Mouse (Mus musculus) heart, adult 18-20 months (tissue): Measurements from ENCODE around the gene Olfr801. TPM values are rescaled to one million over a fixed set of nuclear protein-coding genes. Genes with fewer than 3 reads are reported as not detected.

Source experiments
- DNase-seq, 2 experiments: peaks; one replicate each; pipeline ENCODE4 v3.0.0; 2021 to 2022; ENCODE audit warnings: mixed read lengths in 1 of 2
- long read RNA-seq, 2 experiments: library from polyadenylated mRNA; stranded (forward); transcript quantifications; one replicate each; pipeline ENCODE4 v2.0.0; 2021
- total RNA-seq, 2 experiments: library from RNA; stranded (reverse); gene quantifications; 2 replicates each; pipeline ENCODE4 v1.2.3; 2021

The Olfr801 gene
- not detected for total RNA-seq
- long read RNA-seq, experiment 1, result 0 reads
- long read RNA-seq, experiment 2, result 0 reads

GRCm38 (mm10) chr10:129673765-129674164, at the start of gene Olfr801:
TSS of gene Olfr801 (minus strand) at chr10:129673865.
- no peak for DNase-seq

DNA sequence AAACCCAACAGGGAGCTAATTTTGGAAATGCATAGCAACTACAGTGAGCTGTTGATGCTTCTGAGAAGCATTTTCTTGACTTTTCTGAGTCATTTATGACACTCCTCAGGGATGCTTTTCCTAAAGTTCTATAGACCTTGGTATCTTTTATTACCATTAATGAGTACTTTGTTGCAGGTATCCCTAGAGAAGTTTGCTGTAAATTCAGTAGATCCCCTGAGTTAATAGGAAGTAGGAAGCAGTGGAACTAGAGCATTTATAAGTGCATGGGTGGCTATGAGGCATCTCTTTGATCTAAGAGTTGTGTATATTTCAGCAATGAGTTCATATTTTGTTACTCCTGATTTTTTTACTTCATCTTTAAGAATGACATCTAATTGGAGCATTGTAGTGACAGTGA, 29.2 kb upstream of the Olfr801 start, which contains the start of gene Olfr804:
Gene Olfr804, plus strand, starts transcription at position 301 of the 400 bp plus-strand sequence.
- DNase-seq, result no peak

DNA sequence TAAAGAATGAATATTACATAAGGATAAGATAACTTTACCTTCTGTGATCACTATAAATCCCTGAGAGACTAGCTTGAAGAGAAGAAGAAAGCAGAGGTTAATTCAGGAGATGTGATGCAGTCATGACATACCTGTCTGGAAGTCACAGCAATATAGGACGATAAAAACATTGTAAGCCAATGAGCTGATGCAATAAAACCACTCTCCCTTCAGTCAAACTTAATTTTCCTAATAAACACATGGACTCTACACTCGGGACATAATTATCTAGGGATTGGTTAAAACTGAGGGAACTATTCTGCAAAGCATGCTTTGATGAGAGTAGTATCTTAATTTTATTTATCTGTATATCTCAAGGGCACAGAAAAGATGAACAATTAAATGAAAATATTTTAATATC, 20.5 kb upstream of the Olfr801 start, which contains the start of gene Olfr803:
Gene Olfr803, minus strand, starts transcription at position 101 of the 400 bp plus-strand sequence.
- DNase-seq, result no peak

DNA sequence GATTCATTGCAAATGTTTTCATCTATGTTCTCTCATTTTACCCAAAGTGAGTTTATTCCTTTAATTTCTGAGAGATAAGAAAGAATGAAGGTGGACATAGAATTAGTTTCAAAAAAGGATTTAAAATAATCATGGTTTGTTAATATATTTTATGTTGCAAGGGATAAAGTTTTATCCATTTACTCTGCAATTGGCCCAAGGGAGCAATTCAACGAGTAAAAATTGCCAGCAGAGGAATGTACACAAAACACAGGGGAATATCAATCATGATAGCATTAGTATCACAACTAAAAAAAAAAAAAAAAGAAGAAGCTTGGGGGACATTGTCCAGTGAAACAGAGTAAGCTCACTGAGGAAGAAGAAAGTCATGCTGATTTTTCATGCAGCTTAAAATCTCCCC, 14.4 kb upstream of the Olfr801 start, which contains the start of gene Olfr802:
Gene Olfr802, minus strand, starts transcription at position 101 of the 400 bp plus-strand sequence.
- no peak for DNase-seq

GRCm38 (mm10) chr10:129657394-129657793, 16.3 kb downstream of the Olfr801 start, which contains the start of gene Olfr800:
TSS of gene Olfr800 (plus strand) at chr10:129657694.
- DNase-seq, result no peak

DNA sequence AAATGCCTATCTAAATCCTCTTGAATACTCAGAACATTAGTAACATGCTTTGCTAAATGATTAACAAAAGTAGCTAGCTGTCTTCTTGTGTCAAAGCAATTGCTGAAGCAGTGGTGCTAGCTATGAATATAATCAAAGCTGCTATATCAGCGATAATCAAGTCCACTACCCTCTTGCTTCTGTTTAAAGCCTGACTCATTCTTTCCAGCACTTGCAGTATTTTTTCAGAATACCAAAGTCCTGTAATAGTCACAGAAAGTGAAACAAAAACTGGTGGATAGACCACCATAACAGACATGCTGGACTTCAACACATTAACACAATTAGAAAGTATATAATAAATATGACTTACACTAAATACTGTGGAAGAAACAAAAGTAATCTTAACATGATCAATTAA, 21.9 kb downstream of the Olfr801 start:
- no peak for DNase-seq

DNA sequence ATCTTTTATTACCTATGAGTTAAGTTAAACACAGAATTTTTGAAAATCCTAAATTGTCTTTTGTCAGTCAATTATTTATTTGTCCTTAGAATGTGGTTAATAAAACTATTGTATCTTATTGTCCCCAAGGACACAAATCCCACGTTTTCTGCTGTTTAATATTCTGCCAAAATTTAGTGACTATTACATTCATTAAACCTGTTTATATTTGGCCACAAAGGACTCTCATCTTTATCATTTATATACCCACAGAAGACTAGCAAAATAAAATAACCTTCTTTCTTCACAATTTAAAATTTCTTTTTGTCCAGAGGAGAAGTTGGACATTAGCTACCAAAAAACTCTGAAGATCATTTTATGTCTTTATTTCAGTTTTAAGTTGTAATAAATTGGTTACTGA, 36.5 kb downstream of the Olfr801 start, which contains the start of gene Olfr799:
Gene Olfr799, plus strand, starts transcription at position 301 of the 400 bp plus-strand sequence.
- no peak for DNase-seq

DNA sequence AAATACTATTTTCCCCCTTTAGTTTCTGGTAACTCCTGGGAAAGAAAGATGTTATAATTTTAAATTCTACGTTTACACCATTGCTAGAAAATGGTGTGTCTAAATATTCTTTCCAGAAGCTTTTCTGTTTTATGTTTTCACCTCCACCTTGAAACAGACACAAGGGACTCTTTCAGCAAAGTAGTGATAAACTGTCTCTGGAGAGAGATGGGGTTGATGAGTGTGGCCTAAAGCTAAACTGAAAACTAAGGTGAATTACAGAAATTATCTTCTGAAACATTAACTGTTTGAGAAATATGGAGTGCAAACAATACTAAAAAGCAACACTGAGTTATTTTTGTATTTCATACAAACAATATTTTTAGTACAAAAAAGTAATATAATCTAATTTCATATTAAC, 45.8 kb downstream of the Olfr801 start, which contains the start of gene Olfr798:
Gene Olfr798, minus strand, starts transcription at position 101 of the 400 bp plus-strand sequence.
- DNase-seq, result no peak

- DNase-seq, result no peak
Measured at GRCm38 (mm10) chr10:129623251-129623650, 50.4 kb downstream of the Olfr801 start.

DNA sequence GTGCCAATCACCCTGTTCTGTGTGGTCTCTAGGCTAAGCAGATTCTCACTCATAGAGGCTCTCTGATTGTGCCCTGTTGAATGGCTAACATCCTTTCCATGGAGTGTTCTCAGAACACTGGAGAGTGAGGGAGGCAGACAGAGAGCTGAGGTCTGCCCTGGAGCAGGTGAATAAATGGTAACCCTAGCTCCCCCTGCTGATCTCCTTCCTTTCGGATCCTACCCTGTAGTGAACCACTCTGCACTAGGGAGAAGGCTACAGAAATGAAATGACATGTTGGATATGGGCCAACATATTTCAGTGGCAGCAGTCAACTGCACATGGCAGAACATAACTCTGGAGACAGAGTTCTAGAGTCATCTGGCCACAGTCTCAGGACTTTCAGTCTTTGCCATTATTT, 51.9 kb downstream of the Olfr801 start:
- no peak for DNase-seq

Other genes with a start within 250 kb of the Olfr801 start
- not detected for gene Olfr786, start 246.6 kb downstream of the Olfr801 start, total RNA-seq
- not detected for gene Olfr787, start 212.0 kb downstream of the Olfr801 start, total RNA-seq
- gene Olfr788, start 202.9 kb downstream of the Olfr801 start, total RNA-seq, result not detected
- gene Olfr789, start 189.1 kb downstream of the Olfr801 start, total RNA-seq, result not detected
- not detected for gene Olfr790, start 175.4 kb downstream of the Olfr801 start, total RNA-seq
- not detected for gene Olfr791, start 152.1 kb downstream of the Olfr801 start, total RNA-seq
- gene Olfr792, start 134.7 kb downstream of the Olfr801 start, total RNA-seq, result not detected
- not detected for gene Olfr794, start 106.2 kb downstream of the Olfr801 start, total RNA-seq
- gene Olfr796, start 61.3 kb downstream of the Olfr801 start, total RNA-seq, result not detected
- gene Olfr798, start 45.9 kb downstream of the Olfr801 start, total RNA-seq, result not detected
- gene Olfr799, start 36.4 kb downstream of the Olfr801 start, total RNA-seq, result not detected
- gene Olfr800, start 16.2 kb downstream of the Olfr801 start, total RNA-seq, result not detected
- gene Olfr802, start 14.3 kb upstream of the Olfr801 start, total RNA-seq, result not detected
- gene Olfr803, start 20.4 kb upstream of the Olfr801 start, total RNA-seq, result not detected
- not detected for gene Olfr804, start 29.3 kb upstream of the Olfr801 start, total RNA-seq
- gene Olfr805, start 55.5 kb upstream of the Olfr801 start, total RNA-seq, result not detected
- not detected for gene Olfr806, start 68.1 kb upstream of the Olfr801 start, total RNA-seq
- gene Olfr807, start 83.9 kb upstream of the Olfr801 start, total RNA-seq, result not detected
- gene Olfr808, start 91.6 kb upstream of the Olfr801 start, total RNA-seq, result not detected
- gene Olfr809, start 100.8 kb upstream of the Olfr801 start, total RNA-seq, result not detected
- gene Olfr810, start 121.1 kb upstream of the Olfr801 start, total RNA-seq, result not detected
- not detected for gene Olfr811, start 130.5 kb upstream of the Olfr801 start, total RNA-seq
- gene Olfr812, start 172.2 kb upstream of the Olfr801 start, total RNA-seq, result not detected
- not detected for gene Olfr813, start 181.5 kb upstream of the Olfr801 start, total RNA-seq
- gene Olfr814, start 206.0 kb upstream of the Olfr801 start, total RNA-seq, result not detected
- gene Olfr815, start 232.0 kb upstream of the Olfr801 start, total RNA-seq, result not detected
- not detected for gene Olfr816, start 241.7 kb upstream of the Olfr801 start, total RNA-seq